Mouse (Mus musculus) left cerebral cortex, postnatal 10 days (tissue): ENCODE results near the gene Arhgef40. TPM values are rescaled to one million over a fixed set of nuclear protein-coding genes. Genes with fewer than 3 reads are reported as not detected.

Source experiments
- DNase-seq, 2 experiments: peaks; one replicate each; pipeline ENCODE4 v3.0.0; 2021 to 2022; ENCODE audit warnings: low spot score in 2 of 2, mixed read lengths in 1 of 2; ENCODE audit errors: extremely low spot score in 1 of 2
- intact Hi-C: fragments of 180-260 bp; cut with DNase I; formaldehyde crosslinking; loops from one replicate; pipeline ENCODE4 v1.15.1; 2025
- total RNA-seq, 2 experiments: library from RNA; stranded (reverse); gene quantifications; 2 replicates each; pipeline ENCODE4 v1.2.3; 2021

The Arhgef40 gene
- 10 to 100 TPM; 32.7 to 37.1 TPM for total RNA-seq

DNA sequence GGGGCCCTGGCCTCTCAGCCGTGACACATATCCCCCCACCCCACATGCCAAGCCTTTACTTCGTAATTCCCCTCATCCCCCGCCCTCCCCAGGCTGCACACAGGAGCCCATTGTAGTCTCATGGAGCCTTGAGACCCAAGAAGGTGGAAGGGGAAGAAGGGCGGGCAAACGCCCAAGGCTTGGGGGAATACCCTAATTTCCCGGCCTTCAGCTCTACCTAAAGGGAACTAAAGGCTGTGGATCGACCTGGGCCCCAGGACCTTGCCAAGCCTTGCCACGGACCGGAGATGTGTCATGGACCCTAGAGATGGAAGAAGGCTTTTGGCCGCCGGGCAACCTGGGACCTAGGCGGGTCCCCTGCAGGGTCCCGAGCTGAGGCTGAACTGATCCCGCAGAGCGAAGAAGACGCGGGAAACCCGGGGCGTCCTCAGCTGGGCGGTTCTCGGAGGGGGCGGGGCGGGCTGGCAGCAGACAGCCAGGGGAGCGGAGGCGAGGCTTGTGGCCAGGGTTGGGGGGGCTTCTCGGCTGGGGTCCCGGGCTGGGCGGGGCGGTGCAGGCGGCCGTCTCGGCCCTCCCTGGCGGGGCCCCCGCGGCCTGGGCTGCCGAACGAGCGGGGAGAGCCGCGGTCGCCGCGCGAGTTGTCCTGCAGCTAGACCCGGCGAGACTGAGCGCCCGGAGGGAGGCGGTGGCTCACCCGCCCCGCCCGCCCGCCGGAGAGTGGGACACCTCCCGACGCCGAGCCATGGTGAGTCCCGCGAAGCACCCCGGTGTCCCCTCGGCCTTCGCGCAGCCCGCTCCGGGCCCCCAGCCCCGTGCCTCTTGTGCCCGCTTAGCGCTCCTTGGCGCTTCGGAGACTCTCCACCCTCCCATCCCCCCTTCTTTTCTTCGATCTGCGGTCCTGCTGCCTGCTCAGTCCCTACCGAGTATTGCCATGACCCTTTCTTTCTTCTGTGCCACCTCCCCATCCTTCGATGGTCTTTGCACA lies at the start of gene Arhgef40:
Gene Arhgef40 (plus strand): TSS at position 473 of the 985 bp plus-strand sequence.
- intact Hi-C loops, result no loop called here
- peak in 1 of 2 experiments; percentile 90 for DNase-seq

DNA sequence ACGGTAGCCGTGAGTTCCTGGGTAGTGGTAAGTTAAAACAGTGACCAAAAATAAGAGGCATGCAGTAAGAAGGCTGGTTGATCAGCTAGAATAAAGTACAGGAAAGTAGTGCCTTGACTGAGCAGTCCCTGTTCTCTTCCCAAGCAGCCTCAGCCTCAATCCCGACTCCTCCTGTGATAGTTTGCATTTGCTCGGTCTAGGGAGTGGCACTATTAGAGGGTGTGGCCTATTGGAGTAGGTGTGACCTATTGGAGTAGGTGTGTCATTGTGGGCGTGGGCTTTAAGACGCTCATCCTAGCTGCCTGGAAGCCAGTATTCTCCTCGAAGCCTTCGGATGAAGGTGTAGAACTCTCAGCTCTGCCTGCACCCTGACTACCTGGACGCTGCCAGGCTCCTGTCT lies 45.5 kb upstream of the Arhgef40 start:
- intact Hi-C loops, result no loop called here
- no peak for DNase-seq

- DNase-seq, result no peak
- intact Hi-C loops, result no loop called here
These were observed 43.5 kb upstream of the Arhgef40 start for GRCm38 (mm10) chr14:51940944-51941560.

- intact Hi-C loops, result no loop called here
- no peak for DNase-seq
These were observed 42.9 kb upstream of the Arhgef40 start for GRCm38 (mm10) chr14:51941577-51941976.

- intact Hi-C loops, result no loop called here
These were observed 42.3 kb upstream of the Arhgef40 start for GRCm38 (mm10) chr14:51942236-51942635.

DNA sequence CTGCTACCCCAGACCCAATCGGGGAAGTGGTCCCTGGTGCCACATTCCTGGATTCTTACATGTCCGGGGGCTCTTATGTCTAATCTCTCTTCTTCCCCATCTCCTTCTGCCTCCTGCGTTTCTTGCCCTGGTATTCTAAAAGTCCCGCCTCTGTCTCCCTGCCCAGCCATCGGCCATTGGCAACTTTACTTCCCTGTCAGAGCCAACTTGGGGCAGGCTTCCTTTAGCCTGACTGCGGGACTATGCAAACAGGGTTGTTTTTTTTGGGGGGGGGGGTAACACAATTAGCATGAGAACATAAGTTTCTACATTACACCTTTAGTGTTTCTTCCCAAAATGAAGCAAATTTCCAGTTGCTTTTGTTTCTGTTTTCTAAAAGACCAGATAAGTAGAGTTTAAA lies 41.2 kb upstream of the Arhgef40 start:
- intact Hi-C loops, result no loop called here
- no peak for DNase-seq

More at GRCm38 (mm10) chr14:51942236-51942635, 42.3 kb upstream of the Arhgef40 start:
- DNase-seq, result no peak

DNA sequence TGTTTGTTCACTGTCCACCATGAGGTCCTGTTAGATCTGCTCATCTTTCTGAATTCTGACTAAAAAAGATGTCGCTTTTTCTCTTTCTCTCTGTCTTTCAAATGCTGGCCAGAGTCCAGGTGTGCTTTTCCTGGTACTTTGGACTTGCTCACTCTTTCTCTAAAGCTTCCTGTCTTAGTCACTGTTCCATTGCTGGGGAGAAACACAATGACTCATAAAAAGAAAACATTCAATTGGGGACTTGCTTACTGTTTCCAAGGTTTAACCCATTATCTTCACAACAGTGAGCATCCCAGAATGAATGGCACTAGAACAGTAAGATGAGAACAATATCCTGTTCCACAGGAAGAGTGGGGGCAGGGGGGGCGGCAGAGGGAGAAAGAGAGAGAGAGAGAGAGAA lies 24.2 kb upstream of the Arhgef40 start:
- DNase-seq, result no peak
- intact Hi-C loops, result no loop called here

DNA sequence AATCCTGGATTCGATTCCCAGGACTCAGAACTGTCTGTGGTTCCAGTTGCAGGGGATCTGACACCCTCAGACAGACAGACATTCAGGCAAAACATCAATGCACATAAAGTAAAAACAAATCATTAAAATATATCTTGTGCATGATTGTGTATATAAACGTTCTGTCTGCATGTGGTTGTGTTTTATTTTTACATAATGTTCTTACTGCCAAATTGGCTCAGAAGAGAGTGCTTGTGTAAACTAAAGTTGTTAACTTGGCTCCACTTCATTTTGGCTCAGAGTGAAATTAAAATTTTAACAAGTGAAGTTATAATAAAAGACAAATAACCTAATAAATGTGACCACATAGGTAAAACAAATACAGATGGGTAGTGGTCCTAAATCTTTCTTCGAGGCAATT lies 17.1 kb upstream of the Arhgef40 start:
- intact Hi-C loops, result no loop called here
- no peak for DNase-seq

DNA sequence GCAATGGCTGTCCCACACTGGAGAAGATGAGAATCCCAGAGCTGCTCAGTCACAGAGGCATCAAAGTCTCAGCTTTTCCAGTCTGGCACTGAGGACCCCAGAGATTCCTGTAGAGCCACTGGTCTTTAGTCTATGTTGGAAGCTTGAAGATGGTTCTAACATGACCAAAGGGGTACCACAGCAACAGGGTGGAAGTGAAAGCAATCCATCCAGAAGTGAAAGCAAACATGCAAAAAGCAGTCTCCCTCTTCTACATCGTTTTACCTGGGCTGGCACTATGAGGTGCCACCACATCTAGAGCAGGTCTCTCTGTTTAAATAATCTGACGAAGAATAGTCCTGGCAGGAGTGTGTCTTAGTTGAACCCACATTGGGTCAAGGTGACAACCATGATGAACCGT lies 5.3 kb upstream of the Arhgef40 start:
- intact Hi-C loops, result no loop called here
- DNase-seq, result no peak

DNA sequence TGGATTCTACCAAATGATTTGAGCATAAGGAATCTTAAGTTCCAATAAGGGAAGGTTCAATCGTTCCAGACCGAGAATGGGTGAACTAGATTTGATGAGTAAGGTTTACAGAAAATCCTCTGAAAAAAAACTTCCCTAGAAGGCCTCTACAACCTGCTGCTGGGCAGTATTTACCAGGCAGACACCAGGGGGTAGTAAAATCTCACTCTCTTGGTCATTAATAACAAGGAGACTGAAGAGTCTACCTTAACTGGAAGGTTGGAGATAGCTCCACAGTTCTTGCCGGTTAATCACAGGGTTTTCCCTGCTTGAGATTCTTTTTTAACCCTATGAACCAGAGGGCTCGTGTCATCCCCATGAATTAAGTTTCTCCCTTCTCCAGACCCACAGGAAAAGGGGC lies 1.3 kb upstream of the Arhgef40 start:
- intact Hi-C loops, result no loop called here
- DNase-seq, result no peak

DNA sequence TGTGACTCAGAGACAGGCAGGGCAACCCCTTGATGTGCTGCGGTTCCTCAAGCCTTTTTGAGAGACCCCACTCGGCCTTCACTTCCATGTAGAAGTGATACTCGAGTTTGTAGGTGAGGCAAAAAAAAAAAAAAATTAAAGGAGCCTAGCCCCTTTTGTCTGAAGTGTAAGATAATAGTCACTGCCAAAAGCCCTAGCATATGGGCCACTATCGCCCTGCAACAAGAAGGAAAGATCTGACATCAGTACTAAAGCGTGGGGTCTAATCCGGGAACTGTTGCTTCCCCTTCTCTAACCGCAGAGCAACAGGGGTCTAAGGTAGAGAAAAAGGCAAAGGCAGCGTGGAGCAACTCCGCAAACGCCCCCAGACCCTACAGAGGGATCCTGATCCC lies 668 bp upstream of the Arhgef40 start:
- intact Hi-C loops, result no loop called here
- no peak for DNase-seq

DNA sequence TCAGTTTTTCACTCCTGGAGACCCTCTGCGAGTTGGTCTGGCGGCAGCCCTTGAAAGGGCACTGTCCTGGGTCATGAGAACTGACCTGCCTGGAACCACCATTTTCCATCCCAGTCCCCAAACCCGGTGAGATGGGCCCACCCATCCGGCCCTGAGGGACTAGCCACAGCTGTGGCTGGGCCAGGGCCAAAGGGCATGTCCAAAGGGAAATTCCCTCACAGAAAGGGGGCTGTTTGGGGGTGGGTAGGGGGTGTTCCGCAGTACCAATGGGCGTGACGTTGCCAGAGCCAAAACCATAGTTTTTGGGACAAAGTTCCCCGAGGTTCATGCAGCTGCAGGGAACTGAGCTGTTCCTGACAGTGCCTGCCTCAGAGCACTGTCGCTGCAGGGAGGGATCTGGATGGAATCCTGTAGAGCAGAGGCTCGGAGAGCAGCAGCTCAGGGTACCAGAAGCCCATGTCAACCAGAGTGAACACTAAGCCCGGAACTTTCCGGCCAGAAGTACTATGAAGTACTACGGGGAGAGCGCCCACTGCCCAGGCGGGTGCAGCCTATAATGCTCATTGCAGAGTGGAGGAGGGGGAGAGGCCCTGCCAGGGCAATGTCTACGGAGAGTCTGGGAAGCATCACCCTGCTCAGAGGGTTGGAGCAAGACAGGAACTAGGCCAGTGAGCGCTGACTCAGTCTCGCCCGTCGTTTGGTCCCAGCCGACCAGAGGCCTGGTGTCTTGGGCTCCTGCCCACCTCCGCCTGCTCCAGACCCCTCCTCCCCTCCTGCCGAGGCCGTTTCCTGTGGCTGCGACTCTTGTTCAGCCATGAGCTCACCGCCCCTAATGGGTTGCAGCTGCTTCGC lies 1.0 kb downstream of the Arhgef40 start:
- intact Hi-C loops, result no loop called here
- DNase-seq, result peak; percentile 71 to 94

- intact Hi-C loops, result no loop called here
- no peak for DNase-seq
These were observed 1.6 kb downstream of the Arhgef40 start for GRCm38 (mm10) chr14:51986153-51986505.

- intact Hi-C loops, result no loop called here
These were observed 2.7 kb downstream of the Arhgef40 start for GRCm38 (mm10) chr14:51987177-51987576.

GRCm38 (mm10) chr14:51988731-51989130 lies 4.2 kb downstream of the Arhgef40 start:
- intact Hi-C loops, result no loop called here
- DNase-seq, result no peak

More at GRCm38 (mm10) chr14:51987177-51987576, 2.7 kb downstream of the Arhgef40 start:
- DNase-seq, result no peak

GRCm38 (mm10) chr14:51989461-51989970 lies 5.0 kb downstream of the Arhgef40 start:
- no peak for DNase-seq
- intact Hi-C loops, result no loop called here

DNA sequence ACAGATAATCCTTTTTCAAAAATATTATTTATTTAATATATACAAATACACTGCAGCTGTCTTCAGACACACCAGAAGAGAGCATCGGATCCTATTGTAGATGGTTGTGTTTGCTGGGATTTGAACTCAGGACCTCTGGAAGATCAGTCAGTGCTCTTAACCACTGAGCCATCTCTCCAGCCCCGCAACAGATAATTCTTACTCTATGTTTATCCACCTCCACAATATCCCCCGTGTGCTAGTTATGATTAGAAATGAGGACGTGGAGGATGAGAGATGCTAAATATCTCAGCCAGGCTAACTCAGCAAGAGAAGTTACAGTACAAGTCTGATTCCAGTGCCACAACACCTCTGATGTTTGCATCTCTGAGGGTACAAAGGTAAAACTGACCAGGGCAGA lies 9.9 kb downstream of the Arhgef40 start:
- DNase-seq, result no peak
- intact Hi-C loops, result no loop called here

- DNase-seq, result no peak
- intact Hi-C loops, result no loop called here
These were observed 10.8 kb downstream of the Arhgef40 start for GRCm38 (mm10) chr14:51995219-51995871.
